Mouse (Mus musculus): ENCODE data around the gene Omt2b. TPM values are rescaled to one million over a fixed set of nuclear protein-coding genes. Genes with fewer than 3 reads are reported as not detected.
"Not testable (repeated sequence)": the region's sequence is repeated elsewhere in the genome, so short reads cannot be mapped to it uniquely, and the experiment has no call there.

Gene Omt2b
- polyA plus RNA-seq, 1 experiment from 2014 or later = not detected

GRCm38 (mm10) chr9:78299143-78299542, 28.2 kb upstream of the Omt2b start:
- not testable (repeated sequence) for H3K9ac ChIP-seq (replicated peaks; ENCODE audit: low read length); H3K9me3 ChIP-seq (ENCODE audit: control insufficient read depth, low read length); H3K4me1 ChIP-seq (ENCODE audit: control insufficient read depth, insufficient read depth, low read length); H3K4me3 ChIP-seq (replicated peaks; ENCODE audit: low read depth, low read length); H3K27ac ChIP-seq (replicated peaks; ENCODE audit: low read depth, low read length); DNase-seq; H3K27me3 ChIP-seq (ENCODE audit: control insufficient read depth, insufficient read depth, low read length); H3K4me2 ChIP-seq (ENCODE audit: low read length); H3K36me3 ChIP-seq (ENCODE audit: control insufficient read depth, insufficient read depth, low read length); ATAC-seq (ENCODE audit: low FRiP score, low TSS enrichment)
- WGBS = 57% methylated on average over 1 of the region's 1 CpGs

DNA sequence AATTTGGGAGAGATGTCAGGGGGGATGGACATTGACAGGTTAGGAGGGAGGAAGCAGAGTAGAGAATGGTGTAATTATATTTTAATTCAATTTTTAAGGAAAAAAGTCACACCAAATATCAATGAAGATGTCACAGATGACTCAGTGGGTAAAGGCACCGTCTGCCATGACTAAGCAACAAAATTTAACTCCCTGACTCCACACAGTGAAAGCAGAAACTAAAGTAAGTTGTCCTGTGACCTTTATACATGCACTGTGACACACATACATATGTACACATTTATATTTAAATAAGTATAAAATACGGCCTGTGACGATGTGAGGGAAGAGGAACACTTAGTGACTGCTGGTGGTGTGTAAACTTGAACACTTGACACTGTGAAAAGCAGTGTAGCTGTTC, 19.3 kb upstream of the Omt2b start:
- ATAC-seq (ENCODE audit: low FRiP score, low TSS enrichment); H3K4me2 ChIP-seq (ENCODE audit: low read length); H3K4me1 ChIP-seq (ENCODE audit: control insufficient read depth, insufficient read depth, low read length); H3K4me3 ChIP-seq (replicated peaks; ENCODE audit: low read depth, low read length); H3K27ac ChIP-seq (replicated peaks; ENCODE audit: low read depth, low read length); H3K36me3 ChIP-seq (ENCODE audit: control insufficient read depth, insufficient read depth, low read length); DNase-seq; H3K9ac ChIP-seq (replicated peaks; ENCODE audit: low read length); H3K27me3 ChIP-seq (ENCODE audit: control insufficient read depth, insufficient read depth, low read length); H3K9me3 ChIP-seq (ENCODE audit: control insufficient read depth, low read length): not testable (repeated sequence)
- 86% methylated on average over 3 of the region's 3 CpGs for WGBS

DNA sequence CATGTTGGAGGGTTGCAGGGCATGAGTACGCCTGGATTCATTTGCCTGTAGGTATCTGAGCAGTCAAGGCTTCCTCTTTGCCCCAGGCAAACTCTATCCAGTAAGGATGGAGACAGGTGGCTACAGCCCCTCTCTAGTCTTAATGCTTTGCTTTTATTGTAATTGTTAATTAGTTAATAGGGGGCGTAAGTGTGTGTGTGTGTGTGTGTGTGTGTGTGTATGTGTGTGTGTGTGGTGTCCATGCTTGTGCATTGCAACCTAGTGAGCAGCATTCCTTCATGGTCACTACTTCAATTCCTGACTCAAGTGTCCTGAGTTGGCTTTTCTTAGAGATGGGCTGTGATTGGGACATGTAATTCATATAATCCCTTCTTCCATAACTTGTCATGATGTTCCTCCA, 12.7 kb upstream of the Omt2b start, which contains the start of gene Omt2a:
TSS of gene Omt2a (minus strand) at position 101 of the 400 bp plus-strand sequence.
- ATAC-seq (ENCODE audit: low FRiP score, low TSS enrichment) = no peak
- H3K27me3 ChIP-seq (ENCODE audit: control insufficient read depth, insufficient read depth, low read length) = no peaks in the 10 kb centered on the region
- no peak within 1 kb of the TSS for H3K27ac ChIP-seq (replicated peaks; ENCODE audit: low read depth, low read length)
- no peak within 1 kb of the TSS for H3K4me2 ChIP-seq (ENCODE audit: low read length)
- H3K9ac ChIP-seq (replicated peaks; ENCODE audit: low read length) = no peak within 1 kb of the TSS
- no peaks in the 10 kb centered on the region for H3K4me1 ChIP-seq (ENCODE audit: control insufficient read depth, insufficient read depth, low read length)
- no peaks in the 10 kb centered on the region for H3K9me3 ChIP-seq (ENCODE audit: control insufficient read depth, low read length)
- H3K4me3 ChIP-seq (replicated peaks; ENCODE audit: low read depth, low read length) = no peak within 1 kb of the TSS
- 84% methylated on average over 2 of the region's 2 CpGs for WGBS
- H3K36me3 ChIP-seq (ENCODE audit: control insufficient read depth, insufficient read depth, low read length) = no peaks in the 10 kb centered on the region
- no peak for DNase-seq

GRCm38 (mm10) chr9:78319499-78319898, 7.9 kb upstream of the Omt2b start:
- DNase-seq (no peak), ATAC-seq (ENCODE audit: low FRiP score, low TSS enrichment) (no peak)
- H3K27me3 ChIP-seq (ENCODE audit: control insufficient read depth, insufficient read depth, low read length) = no peaks in the 10 kb centered on the region
- H3K4me3 ChIP-seq (replicated peaks; ENCODE audit: low read depth, low read length) = no peak overlapping the region
- no peak overlapping the region for H3K9ac ChIP-seq (replicated peaks; ENCODE audit: low read length)
- H3K36me3 ChIP-seq (ENCODE audit: control insufficient read depth, insufficient read depth, low read length) = no peaks in the 10 kb centered on the region
- no peak overlapping the region for H3K27ac ChIP-seq (replicated peaks; ENCODE audit: low read depth, low read length)
- H3K4me2 ChIP-seq (ENCODE audit: low read length) = no peak overlapping the region
- WGBS = 38% methylated on average over 1 of the region's 1 CpGs
- H3K4me1 ChIP-seq (ENCODE audit: control insufficient read depth, insufficient read depth, low read length) = no peaks in the 10 kb centered on the region
- H3K9me3 ChIP-seq (ENCODE audit: control insufficient read depth, low read length) = no peaks in the 10 kb centered on the region

DNA sequence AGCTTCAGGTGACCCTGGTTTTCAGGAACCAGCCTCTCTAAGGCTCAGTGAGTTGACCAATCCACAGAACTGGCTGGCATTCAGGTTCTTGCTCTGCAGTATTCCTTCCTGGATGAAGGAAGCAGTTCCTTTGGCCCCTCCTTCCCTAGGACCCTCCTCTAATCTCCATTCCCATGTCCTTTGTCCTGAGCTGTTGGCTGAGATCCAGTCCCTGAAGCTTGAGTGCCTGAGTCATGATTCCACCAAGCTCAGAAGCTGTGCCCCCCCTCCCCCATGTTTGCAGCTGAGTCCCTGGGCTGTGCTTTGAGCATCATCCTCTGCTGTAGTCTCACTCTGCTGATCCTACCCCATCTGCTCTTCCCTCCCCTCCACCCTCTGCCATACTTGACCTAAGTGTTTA, 9.7 kb downstream of the Omt2b start:
- DNase-seq (peak; percentile 13), ATAC-seq (ENCODE audit: low FRiP score, low TSS enrichment) (0 out of 2 replicates have a peak, but pooled peaks have one; percentile 34)
- not testable (repeated sequence) for H3K9ac ChIP-seq (replicated peaks; ENCODE audit: low read length); H3K4me2 ChIP-seq (ENCODE audit: low read length); H3K4me1 ChIP-seq (ENCODE audit: control insufficient read depth, insufficient read depth, low read length); H3K9me3 ChIP-seq (ENCODE audit: control insufficient read depth, low read length); H3K27me3 ChIP-seq (ENCODE audit: control insufficient read depth, insufficient read depth, low read length); H3K27ac ChIP-seq (replicated peaks; ENCODE audit: low read depth, low read length); H3K36me3 ChIP-seq (ENCODE audit: control insufficient read depth, insufficient read depth, low read length); H3K4me3 ChIP-seq (replicated peaks; ENCODE audit: low read depth, low read length)

GRCm38 (mm10) chr9:78340324-78340723, 12.9 kb downstream of the Omt2b start:
- not testable (repeated sequence) for ATAC-seq (ENCODE audit: low FRiP score, low TSS enrichment); H3K36me3 ChIP-seq (ENCODE audit: control insufficient read depth, insufficient read depth, low read length); H3K4me1 ChIP-seq (ENCODE audit: control insufficient read depth, insufficient read depth, low read length); H3K27ac ChIP-seq (replicated peaks; ENCODE audit: low read depth, low read length); H3K9ac ChIP-seq (replicated peaks; ENCODE audit: low read length); H3K4me3 ChIP-seq (replicated peaks; ENCODE audit: low read depth, low read length); H3K9me3 ChIP-seq (ENCODE audit: control insufficient read depth, low read length); H3K4me2 ChIP-seq (ENCODE audit: low read length); H3K27me3 ChIP-seq (ENCODE audit: control insufficient read depth, insufficient read depth, low read length)
- DNase-seq = peak; percentile 79
- 15% methylated on average over 8 of the region's 8 CpGs for WGBS

- H3K9me3 ChIP-seq (ENCODE audit: control insufficient read depth, low read length); H3K27ac ChIP-seq (replicated peaks; ENCODE audit: low read depth, low read length); H3K4me3 ChIP-seq (replicated peaks; ENCODE audit: low read depth, low read length); H3K27me3 ChIP-seq (ENCODE audit: control insufficient read depth, insufficient read depth, low read length); H3K36me3 ChIP-seq (ENCODE audit: control insufficient read depth, insufficient read depth, low read length); H3K9ac ChIP-seq (replicated peaks; ENCODE audit: low read length); ATAC-seq (ENCODE audit: low FRiP score, low TSS enrichment); DNase-seq; H3K4me1 ChIP-seq (ENCODE audit: control insufficient read depth, insufficient read depth, low read length); H3K4me2 ChIP-seq (ENCODE audit: low read length): not testable (repeated sequence)
- WGBS = 85% methylated on average over 4 of the region's 4 CpGs
Measured at GRCm38 (mm10) chr9:78342494-78342893, 15.1 kb downstream of the Omt2b start.

DNA sequence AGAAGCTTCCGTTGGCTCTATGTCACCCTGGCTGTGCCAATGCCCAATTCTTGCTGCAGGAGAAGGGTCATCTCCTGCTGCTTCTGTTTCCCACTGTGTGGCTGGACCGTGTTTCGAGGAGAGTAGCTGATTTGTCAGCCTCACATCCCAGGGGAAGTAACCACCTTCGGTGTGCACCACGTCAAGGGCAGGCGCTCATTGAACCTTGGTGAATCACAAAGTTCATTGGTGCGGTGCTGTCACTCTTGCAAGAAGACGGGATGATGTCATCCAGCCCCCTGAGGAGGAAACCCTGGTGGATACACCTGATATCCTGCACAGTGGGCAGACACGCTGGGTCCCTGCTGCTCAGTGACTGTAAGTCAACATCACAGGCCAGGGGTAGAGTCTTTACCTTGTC, 15.7 kb downstream of the Omt2b start:
- H3K9me3 ChIP-seq (ENCODE audit: control insufficient read depth, low read length); DNase-seq; H3K4me3 ChIP-seq (replicated peaks; ENCODE audit: low read depth, low read length); H3K27me3 ChIP-seq (ENCODE audit: control insufficient read depth, insufficient read depth, low read length); H3K36me3 ChIP-seq (ENCODE audit: control insufficient read depth, insufficient read depth, low read length); ATAC-seq (ENCODE audit: low FRiP score, low TSS enrichment); H3K4me1 ChIP-seq (ENCODE audit: control insufficient read depth, insufficient read depth, low read length); H3K4me2 ChIP-seq (ENCODE audit: low read length); H3K27ac ChIP-seq (replicated peaks; ENCODE audit: low read depth, low read length); H3K9ac ChIP-seq (replicated peaks; ENCODE audit: low read length): not testable (repeated sequence)
- WGBS = 89% methylated on average over 9 of the region's 9 CpGs

DNA sequence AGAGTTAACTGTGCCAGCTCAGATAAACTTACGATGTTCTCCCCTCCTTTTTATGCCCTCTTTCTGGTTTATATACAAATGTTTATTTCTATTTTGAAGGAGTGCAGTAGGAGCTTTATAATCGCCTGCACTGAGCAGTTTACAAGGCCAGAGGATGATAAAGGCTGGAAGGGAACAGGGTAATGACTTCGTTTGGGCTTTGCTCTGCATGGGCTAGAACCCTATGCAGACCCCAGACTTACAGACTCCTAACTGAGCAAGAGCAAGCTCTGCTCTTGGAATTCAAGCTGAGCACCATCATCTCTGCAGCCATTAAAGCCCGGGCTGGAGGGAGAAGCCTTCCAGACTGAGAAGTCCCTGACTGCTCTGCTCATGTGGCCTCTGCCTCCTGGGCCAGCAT, 17.8 kb downstream of the Omt2b start:
- H3K4me2 ChIP-seq (ENCODE audit: low read length); H3K27ac ChIP-seq (replicated peaks; ENCODE audit: low read depth, low read length); H3K4me3 ChIP-seq (replicated peaks; ENCODE audit: low read depth, low read length); H3K9ac ChIP-seq (replicated peaks; ENCODE audit: low read length); H3K4me1 ChIP-seq (ENCODE audit: control insufficient read depth, insufficient read depth, low read length); ATAC-seq (ENCODE audit: low FRiP score, low TSS enrichment); H3K27me3 ChIP-seq (ENCODE audit: control insufficient read depth, insufficient read depth, low read length); H3K36me3 ChIP-seq (ENCODE audit: control insufficient read depth, insufficient read depth, low read length); DNase-seq; H3K9me3 ChIP-seq (ENCODE audit: control insufficient read depth, low read length): not testable (repeated sequence)
- 67% methylated on average over 4 of the region's 4 CpGs for WGBS
